Mouse (Mus musculus) kidney, embryonic 16.5 days (tissue): ENCODE measurements around the gene Cux1. TPM values are rescaled to one million over a fixed set of nuclear protein-coding genes. Genes with fewer than 3 reads are reported as not detected.

ENCODE experiments used
- ATAC-seq: fragments of 200-750 bp; cut with Nextera tagmentation; 2 replicates; pipeline ENCODE4 v1.8.0; 2017; ENCODE audit warnings: moderate TSS enrichment; ENCODE audit not compliant: low FRiP score, low TSS enrichment
- H3K27ac ChIP-seq: fragments of 300-500 bp; sonication (generic); 2 replicates; pipeline ENCODE4 v1.5.1; 2014; ENCODE audit warnings: low read length
- H3K27me3 ChIP-seq: fragments of 300-500 bp; sonication (generic); 2 replicates; pipeline ENCODE4 v1.6.1; 2014; ENCODE audit warnings: low read length, control low read depth, mixed read lengths; ENCODE audit not compliant: insufficient read depth
- H3K36me3 ChIP-seq: fragments of 300-500 bp; sonication (generic); 2 replicates; pipeline ENCODE4 v1.6.1; 2014; ENCODE audit warnings: low read length, control low read depth, mixed read lengths; ENCODE audit not compliant: insufficient read depth
- H3K4me1 ChIP-seq: fragments of 300-500 bp; sonication (generic); 2 replicates; pipeline ENCODE4 v1.6.1; 2014; ENCODE audit warnings: low read length, control low read depth, mixed read lengths; ENCODE audit not compliant: insufficient read depth
- H3K4me2 ChIP-seq: fragments of 300-500 bp; sonication (generic); replicated peaks from 2 replicates; pipeline ENCODE4 v1.6.1; 2014; ENCODE audit warnings: low read depth, low read length
- H3K4me3 ChIP-seq: fragments of 300-500 bp; sonication (generic); 2 replicates; pipeline ENCODE4 v1.5.1; 2014; ENCODE audit warnings: mild to moderate bottlenecking, low read length
- H3K9ac ChIP-seq: fragments of 300-500 bp; sonication (generic); replicated peaks from 2 replicates; pipeline ENCODE4 v1.6.1; 2014; ENCODE audit warnings: low read length
- H3K9me3 ChIP-seq: fragments of 300-500 bp; sonication (generic); 2 replicates; pipeline ENCODE4 v1.6.1; 2016; ENCODE audit warnings: low read length, control low read depth
- WGBS: fragments of 180-500 bp; shearing (Covaris S2); extraction: QIAGEN DNeasy Blood & Tissue Kit; methylation state at CpG from one replicate; pipeline ENCODE4 v1.1.7; 2014; 5-methylcytosine and 5-hydroxymethylcytosine counted together
- polyA plus RNA-seq: library from polyadenylated mRNA; unstranded; fragments of >200 nt; fragmentation: Nextera tagmentation; extraction: Ambion mirVana; gene quantifications from 2 replicates; pipeline ENCODE4 v1.2.1, GENCODE M21; 2015

The Cux1 gene
- polyA plus RNA-seq, 1 experiment from 2014 or later = 110 TPM

DNA sequence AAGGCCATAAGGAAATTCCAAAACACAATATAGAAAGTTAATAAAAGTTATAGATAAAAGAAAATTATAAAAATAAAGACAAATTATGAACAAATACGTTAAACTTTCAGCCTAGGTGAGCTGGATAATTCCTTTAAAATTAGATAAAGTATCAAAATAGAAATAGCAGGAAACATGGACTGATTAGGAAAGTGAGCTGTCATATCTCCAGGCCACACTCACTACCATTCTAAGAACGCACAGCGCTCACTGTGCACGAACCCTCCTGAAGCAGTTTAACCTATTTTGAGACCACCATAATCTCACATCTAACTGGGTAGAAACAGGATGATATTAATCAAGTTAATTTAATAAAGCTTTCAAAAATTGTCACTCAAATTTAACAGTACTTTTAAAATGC is 22.2 kb downstream of the Cux1 start:
- H3K27ac ChIP-seq = no peak overlapping the region
- H3K4me1 ChIP-seq = peaks cover 13% of the 10 kb centered on the region
- H3K9ac ChIP-seq = no peak overlapping the region
- H3K4me3 ChIP-seq = no peak overlapping the region
- 88% methylated on average over 4 of the region's 4 CpGs for WGBS
- H3K9me3 ChIP-seq = no peaks in the 10 kb centered on the region
- 0 out of 2 replicates have a peak, but pooled peaks cover 2% of the 10 kb centered on the region for H3K36me3 ChIP-seq
- H3K4me2 ChIP-seq = no peak overlapping the region
- ATAC-seq = no peak
- H3K27me3 ChIP-seq = no peaks in the 10 kb centered on the region

DNA sequence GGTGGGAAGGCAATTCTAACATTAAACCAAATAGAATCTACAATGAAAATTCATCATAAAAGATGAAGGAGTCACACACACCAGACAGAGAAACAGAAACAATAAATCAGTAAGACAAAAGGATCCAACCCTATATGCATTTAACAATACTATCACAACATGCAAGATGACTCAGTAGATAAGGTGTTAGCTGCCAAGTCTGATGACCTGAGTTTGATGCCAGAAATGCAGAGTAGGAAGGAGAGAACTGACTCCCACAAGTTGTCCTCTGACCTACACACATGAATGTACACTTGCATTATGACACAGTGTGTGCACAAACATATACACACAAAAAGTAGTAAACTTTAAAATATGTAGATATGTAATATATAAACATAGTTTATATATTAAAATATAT is 24.1 kb downstream of the Cux1 start:
- peaks cover 12% of the 10 kb centered on the region for H3K4me1 ChIP-seq
- 0 out of 2 replicates have a peak, but pooled peaks cover 2% of the 10 kb centered on the region for H3K36me3 ChIP-seq
- no peak overlapping the region for H3K4me2 ChIP-seq
- H3K9ac ChIP-seq = no peak overlapping the region
- ATAC-seq = no peak
- H3K27ac ChIP-seq = no peak overlapping the region
- H3K27me3 ChIP-seq = no peaks in the 10 kb centered on the region
- no peaks in the 10 kb centered on the region for H3K9me3 ChIP-seq
- no peak overlapping the region for H3K4me3 ChIP-seq

DNA sequence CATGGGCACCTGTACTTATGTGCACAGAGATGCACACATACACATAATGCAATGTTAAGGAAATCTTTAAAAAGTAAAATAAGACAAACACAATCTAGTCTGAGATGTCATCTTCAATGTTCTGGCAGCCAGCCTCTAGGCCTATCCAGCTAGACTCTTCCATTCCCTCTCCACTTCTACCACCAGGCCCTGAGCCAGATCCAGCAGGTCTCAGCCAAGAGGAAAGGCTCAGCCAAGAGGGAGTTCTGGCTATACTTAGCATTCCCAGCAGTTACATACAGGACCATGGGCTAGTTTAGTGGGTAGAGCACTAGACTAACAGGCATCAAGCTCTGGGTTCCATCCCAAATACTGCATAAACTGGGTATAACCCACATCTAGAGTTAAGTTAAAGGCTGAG is 26.3 kb downstream of the Cux1 start:
- Histone ChIP-seq H3K27ac (no peak overlapping the region), H3K4me3 (no peak overlapping the region), H3K27me3 (no peaks in the 10 kb centered on the region), H3K36me3 (no peaks in the 10 kb centered on the region), H3K4me2 (no peak overlapping the region), H3K9ac (no peak overlapping the region), H3K9me3 (no peaks in the 10 kb centered on the region), H3K4me1 (peaks cover 15% of the 10 kb centered on the region)
- no peak for ATAC-seq

DNA sequence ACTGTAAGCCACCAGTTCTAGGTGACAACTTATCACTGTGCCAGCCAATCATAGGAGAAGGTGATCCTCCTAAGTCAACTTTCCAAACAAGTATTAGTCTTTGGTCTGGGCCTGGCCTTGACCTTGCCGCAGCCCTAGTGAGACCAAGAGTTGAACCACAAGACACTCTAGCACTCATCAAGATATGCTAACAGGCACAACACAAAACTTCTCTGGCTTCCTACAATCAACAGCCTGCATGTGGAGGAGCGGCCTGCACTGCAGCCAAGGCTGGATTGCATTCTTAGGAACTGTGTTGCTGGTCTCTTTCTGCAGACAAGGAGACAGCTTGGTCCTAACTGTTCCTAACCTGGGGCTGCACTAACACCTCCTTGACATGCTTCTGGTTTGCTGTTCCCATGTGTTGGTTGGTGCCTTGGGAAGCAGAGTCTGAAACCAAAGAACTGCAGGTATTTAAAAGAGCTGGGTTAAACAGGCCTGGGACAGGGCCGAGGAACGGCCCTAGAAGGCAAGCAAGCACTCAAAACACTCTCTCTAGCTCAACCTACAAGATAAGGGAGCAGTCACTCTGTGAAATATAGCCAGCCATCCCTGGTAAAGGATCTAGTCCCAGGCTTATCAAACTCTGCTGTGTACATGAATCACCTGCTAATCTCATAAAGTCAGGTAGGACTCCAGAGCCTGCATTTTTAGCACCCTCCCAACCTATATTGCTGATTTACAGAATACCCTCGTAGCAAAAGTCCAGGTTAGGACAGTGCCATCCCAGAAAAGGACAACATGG is 27.0 kb downstream of the Cux1 start:
- Histone ChIP-seq H3K27ac (no peak overlapping the region), H3K4me1 (peaks cover 11% of the 10 kb centered on the region)
- no peak for ATAC-seq

DNA sequence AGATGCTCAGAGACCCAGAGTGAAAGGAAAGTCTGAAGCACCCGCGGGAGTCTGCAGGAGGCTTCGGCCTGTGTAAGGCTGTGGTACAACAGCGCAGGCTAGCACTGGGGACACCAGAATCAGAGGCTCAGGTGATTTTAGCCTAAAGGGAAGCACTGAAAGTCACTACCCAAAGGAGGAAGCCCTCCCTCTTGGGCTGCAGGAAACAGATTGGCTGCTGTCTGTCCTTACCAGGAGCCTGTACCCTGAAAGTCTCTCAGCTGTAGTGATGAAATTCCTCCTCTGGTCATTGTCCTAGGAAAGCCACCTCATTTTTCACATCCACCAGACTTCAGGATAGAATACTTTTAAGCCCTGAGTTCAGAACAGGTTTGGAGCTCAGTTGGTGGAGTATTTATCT is 30.5 kb downstream of the Cux1 start:
- Histone ChIP-seq H3K4me1 (peaks cover 39% of the 10 kb centered on the region), H3K4me2 (no peak overlapping the region), H3K27me3 (no peaks in the 10 kb centered on the region), H3K9me3 (no peaks in the 10 kb centered on the region), H3K27ac (no peak overlapping the region; the same call in 1 of the 2 replicates), H3K4me3 (no peak overlapping the region), H3K36me3 (no peaks in the 10 kb centered on the region), H3K9ac (no peak overlapping the region)
- 89% methylated on average over 4 of the region's 4 CpGs for WGBS
- no peak for ATAC-seq

More for the DNA sequence above, 27.0 kb downstream of the Cux1 start:
- H3K27me3 ChIP-seq = no peaks in the 10 kb centered on the region
- 77% methylated on average over 5 of the region's 5 CpGs for WGBS
- H3K4me3 ChIP-seq = no peak overlapping the region
- H3K36me3 ChIP-seq = no peaks in the 10 kb centered on the region
- H3K9ac ChIP-seq = no peak overlapping the region
- H3K9me3 ChIP-seq = no peaks in the 10 kb centered on the region
- no peak overlapping the region for H3K4me2 ChIP-seq

DNA sequence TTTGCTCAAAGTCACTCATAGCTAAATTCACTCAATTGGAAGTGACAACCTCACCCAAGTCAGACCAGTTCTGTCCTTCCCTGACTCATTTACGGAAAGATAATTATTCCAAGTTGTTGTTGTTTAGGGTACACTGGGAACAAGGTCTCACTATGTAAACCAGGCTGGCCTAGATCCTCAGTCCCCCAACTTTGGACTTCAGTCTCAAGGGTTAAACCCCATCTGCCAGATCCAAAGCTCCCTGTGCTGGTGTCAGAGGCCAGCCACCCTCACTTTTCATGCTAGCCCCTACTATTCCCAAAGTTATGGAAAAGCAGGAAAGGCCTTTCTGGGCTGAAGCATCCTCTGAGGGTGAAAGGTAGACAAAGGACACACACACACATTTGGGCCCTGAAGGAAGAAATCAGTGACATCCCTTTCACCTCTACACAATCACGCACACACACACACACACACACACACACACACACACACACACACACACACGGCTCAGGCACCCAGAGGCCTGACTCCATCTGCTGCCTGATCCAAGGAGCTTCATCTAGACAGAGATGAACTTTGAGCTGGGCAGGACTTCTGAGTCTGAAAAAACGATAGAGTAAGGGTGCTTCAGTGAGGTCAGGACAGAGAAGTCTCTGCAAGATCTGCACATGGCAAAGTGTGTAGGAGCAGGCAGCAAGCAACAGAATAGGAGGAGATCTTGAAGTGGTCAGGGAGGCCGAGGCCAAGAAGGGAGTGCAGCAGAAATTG is 31.1 kb downstream of the Cux1 start:
- Histone ChIP-seq H3K4me2 (no peak overlapping the region), H3K9me3 (no peaks in the 10 kb centered on the region), H3K4me1 (peaks cover 41% of the 10 kb centered on the region), H3K9ac (no peak overlapping the region), H3K27me3 (no peaks in the 10 kb centered on the region), H3K36me3 (no peaks in the 10 kb centered on the region), H3K4me3 (no peak overlapping the region), H3K27ac (no peak overlapping the region; the same call in 1 of the 2 replicates)
- WGBS = 64% methylated on average over 5 of the region's 5 CpGs
- ATAC-seq = no peak

DNA sequence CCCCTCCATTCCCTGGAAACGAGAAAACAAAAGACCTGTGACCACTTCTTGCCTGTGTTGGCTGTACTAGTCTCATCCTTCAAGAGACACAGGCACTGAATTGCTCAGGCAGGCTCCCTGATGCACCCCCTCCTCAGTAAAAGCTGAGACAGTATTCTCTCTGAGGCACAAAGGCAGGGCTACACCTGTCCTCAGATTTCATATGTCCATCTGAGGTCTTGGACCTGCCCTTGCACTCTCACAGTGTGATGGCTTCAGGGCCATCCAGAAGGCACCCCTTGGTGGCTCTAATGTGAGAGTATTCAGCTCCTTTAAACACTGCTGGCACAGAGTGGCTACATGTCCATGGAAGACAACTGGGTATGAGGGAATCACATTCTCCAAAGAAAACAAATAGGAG is 32.1 kb downstream of the Cux1 start:
- H3K4me3 ChIP-seq = no peak overlapping the region
- ATAC-seq = no peak
- no peak overlapping the region for H3K9ac ChIP-seq
- H3K27me3 ChIP-seq = no peaks in the 10 kb centered on the region
- H3K36me3 ChIP-seq = no peaks in the 10 kb centered on the region
- no peak overlapping the region for H3K4me2 ChIP-seq
- no peaks in the 10 kb centered on the region for H3K9me3 ChIP-seq
- H3K4me1 ChIP-seq = peaks cover 41% of the 10 kb centered on the region
- no peak overlapping the region for H3K27ac ChIP-seq
- WGBS = 44% methylated on average over 1 of the region's 1 CpGs

DNA sequence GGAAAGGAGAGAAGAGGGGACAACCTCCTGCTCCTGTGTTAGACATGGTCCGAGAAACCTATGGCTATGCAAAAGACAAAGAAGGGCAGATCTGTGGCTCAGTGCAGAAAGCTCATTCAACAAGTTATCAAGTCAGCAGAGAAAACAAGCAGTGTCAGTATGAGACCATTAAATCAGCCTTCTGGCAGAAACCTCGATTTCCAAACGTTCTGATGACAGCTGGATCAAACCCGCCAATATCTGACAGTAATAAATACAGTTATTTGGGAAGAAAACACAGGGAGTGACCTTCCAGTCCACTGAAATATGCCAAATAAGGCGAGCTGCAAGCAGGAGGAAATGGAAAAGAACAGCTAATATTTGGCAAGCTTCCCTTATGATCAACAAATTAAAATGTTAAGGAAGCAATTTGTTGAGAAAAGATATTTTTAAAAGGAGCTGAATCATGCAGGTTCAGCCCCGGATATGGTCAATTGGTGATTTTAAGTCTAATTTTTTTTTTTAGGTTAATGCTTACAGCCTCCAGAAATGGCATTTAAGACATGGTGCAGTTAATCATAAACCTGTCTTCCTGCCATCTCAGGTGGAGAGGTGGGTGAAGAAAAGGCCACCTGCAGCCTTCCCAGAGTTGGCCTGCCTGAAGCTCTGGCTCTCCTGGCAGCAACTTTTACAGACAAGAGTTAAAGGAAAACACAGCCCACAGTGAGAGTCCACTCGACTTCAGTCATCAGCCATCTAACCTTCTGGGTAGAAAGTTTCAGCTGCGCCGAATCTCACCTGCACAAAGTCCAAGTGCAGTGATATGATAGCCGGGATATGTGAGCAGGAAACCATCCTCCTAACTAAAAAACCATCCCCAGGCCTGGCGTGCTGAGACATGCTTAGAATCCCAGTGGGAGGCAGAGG is 33.7 kb downstream of the Cux1 start:
- Histone ChIP-seq H3K9ac (no peak overlapping the region), H3K36me3 (no peaks in the 10 kb centered on the region), H3K9me3 (no peaks in the 10 kb centered on the region), H3K27me3 (no peaks in the 10 kb centered on the region), H3K27ac (peak overlapping the region; percentile 67), H3K4me2 (no peak overlapping the region), H3K4me1 (peaks cover 41% of the 10 kb centered on the region), H3K4me3 (no peak overlapping the region)
- peak; percentile 65 for ATAC-seq
- WGBS = 64% methylated on average over 11 of the region's 11 CpGs

DNA sequence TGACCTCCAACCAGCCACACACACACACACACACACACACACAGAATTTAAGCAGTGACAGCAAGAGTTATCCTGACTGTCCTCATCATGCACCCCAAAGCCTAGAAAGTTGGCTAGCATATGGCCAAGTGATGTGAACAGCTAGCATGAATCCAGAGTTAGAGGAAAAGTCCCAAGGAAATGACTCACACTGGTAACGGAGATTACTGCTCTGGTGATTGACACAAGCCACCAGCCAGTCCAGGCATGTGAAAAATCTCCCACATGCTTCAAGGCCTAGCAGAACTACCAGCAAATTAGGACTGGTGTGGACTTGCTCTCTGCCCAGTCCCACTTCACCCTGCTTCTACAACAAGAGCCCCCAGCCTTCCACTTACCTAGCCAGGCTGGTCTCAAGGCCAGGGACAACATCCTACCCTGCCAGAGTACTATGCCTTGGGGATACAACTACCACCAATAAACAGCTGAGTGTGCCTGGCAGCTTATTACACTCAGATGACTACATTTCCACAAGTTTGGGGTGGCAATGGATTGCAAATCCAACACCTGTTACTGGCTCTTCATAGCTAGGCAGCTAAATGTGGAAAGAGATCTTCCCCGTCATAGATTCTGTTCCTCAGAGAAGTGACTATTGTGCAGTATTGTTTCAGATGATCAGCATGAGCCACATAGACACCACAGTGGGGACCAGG is 35.5 kb downstream of the Cux1 start:
- Histone ChIP-seq H3K9ac (no peak overlapping the region), H3K27me3 (no peaks in the 10 kb centered on the region), H3K36me3 (no peaks in the 10 kb centered on the region), H3K4me3 (no peak overlapping the region), H3K27ac (no peak overlapping the region), H3K4me1 (peaks cover 37% of the 10 kb centered on the region), H3K4me2 (no peak overlapping the region), H3K9me3 (no peaks in the 10 kb centered on the region)
- WGBS = 77% methylated on average over 2 of the region's 2 CpGs
- ATAC-seq = no peak
